Mouse (Mus musculus): ENCODE measurements around the gene Pcdh10. TPM values are rescaled to one million over a fixed set of nuclear protein-coding genes. Genes with fewer than 3 reads are reported as not detected.

The Pcdh10 gene
- not detected in 2 replicates for total RNA-seq (2023)

DNA sequence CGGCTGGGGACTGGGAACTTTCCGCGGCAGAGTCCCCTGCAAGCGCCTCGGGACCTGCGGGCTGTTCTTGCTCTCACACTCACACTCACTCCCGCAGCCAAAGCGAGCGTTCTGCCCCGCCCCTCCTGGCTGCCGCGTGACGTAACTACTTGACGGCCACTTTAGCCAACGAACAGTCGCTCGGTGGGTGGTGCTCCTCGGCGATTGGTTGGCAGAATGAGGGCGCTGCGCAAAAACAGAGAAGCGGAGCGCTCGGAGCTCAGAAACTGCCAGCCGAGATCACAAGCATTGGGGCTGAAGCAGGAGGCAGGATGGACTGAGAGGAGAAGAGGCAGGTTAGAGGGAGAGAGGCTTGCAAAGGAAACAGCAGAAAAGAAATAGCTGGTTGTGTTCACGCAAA is at the start of gene Pcdh10:
TSS of gene Pcdh10 (plus strand) at position 254 of the 400 bp plus-strand sequence.

Data from neutrophil, adult 65 days (primary cell).